Mouse (Mus musculus): ENCODE measurements at regions not wholly inside any gene's neighbourhood (a gene's known extent, or its start where the extent isn't known, plus 50 kb on each side); places are given as distances from the start of the nearest gene placed in this dataset.
"Not testable (repeated sequence)": the region's sequence is repeated elsewhere in the genome, so short reads cannot be mapped to it uniquely, and the experiment has no call there.

- 65% methylated on average over 16 of the region's 16 CpGs for WGBS (ENCODE audit: insufficient replicate concordance)
- no peaks in the 10 kb centered on the region for H3K27me3 ChIP-seq (ENCODE audit: control insufficient read depth, insufficient read depth, low read length)
- H3K27ac ChIP-seq: no peak overlapping the region
- H3K4me2 ChIP-seq (ENCODE audit: low read depth): no peak overlapping the region
- H3K4me3 ChIP-seq (ENCODE audit: insufficient read depth in 1 of 2, low read depth in 2 of 2, low read length in 2 of 2): no peak overlapping the region
- DNase-seq (ENCODE audit: low read depth in 3 of 3, low spot score in 3 of 3) (no peak), ATAC-seq (ENCODE audit: insufficient read depth) (no peak)
- TF ChIP-seq EP300 (IDR thresholded peaks at IDR 0.05; ENCODE audit: low read depth) (no peak), CTCF (IDR thresholded peaks at IDR 0.05; ENCODE audit: low read depth) (no peak)
- H3K9ac ChIP-seq (replicated peaks): no peak overlapping the region
- no peaks in the 10 kb centered on the region for H3K9me3 ChIP-seq (ENCODE audit: control insufficient read depth, low read length)
- H3K36me3 ChIP-seq (replicated peaks; ENCODE audit: control insufficient read depth, insufficient read depth, low read depth): no peaks in the 10 kb centered on the region
- no peaks in the 10 kb centered on the region for H3K4me1 ChIP-seq (replicated peaks; ENCODE audit: control insufficient read depth in 2 of 2, insufficient read depth in 2 of 2, low read length in 1 of 2)
Observed at GRCm38 (mm10) chr12:117379103-117379850, 137.0 kb upstream of the Rapgef5 start.

DNA sequence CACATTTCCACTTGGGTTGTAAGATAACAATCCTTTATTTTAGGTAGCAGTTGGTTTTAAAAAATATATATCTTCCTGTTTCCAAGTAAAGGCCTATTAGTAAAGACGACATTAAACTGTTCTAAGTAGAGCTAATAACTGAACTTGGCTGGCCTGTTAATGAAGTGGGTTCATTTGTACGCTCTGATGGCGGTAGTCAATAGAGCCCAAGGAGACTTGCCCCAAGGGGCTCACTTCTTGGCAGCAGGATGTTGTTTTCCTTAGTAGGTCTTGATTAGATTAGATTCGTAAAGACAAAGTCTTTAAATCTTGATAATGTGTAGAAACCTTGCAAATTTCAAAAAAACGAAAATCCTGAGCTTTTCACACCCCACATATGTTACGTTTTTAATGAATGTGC is 135.4 kb upstream of the Rapgef5 start:
- Histone ChIP-seq H3K9me3 (ENCODE audit: control insufficient read depth, low read length) (no peaks in the 10 kb centered on the region), H3K4me1 (replicated peaks; ENCODE audit: control insufficient read depth in 2 of 2, insufficient read depth in 2 of 2, low read length in 1 of 2) (no peaks in the 10 kb centered on the region), H3K4me2 (ENCODE audit: low read depth) (no peak overlapping the region), H3K9ac (replicated peaks) (no peak overlapping the region), H3K36me3 (replicated peaks; ENCODE audit: control insufficient read depth, insufficient read depth, low read depth) (no peaks in the 10 kb centered on the region), H3K27me3 (ENCODE audit: control insufficient read depth, insufficient read depth, low read length) (no peaks in the 10 kb centered on the region), H3K4me3 (ENCODE audit: insufficient read depth in 1 of 2, low read depth in 2 of 2, low read length in 2 of 2) (no peak overlapping the region), H3K27ac (no peak overlapping the region)
- no peak for DNase-seq (ENCODE audit: low read depth in 3 of 3, low spot score in 3 of 3)
- WGBS (ENCODE audit: insufficient replicate concordance): 58% methylated on average over 6 of the region's 6 CpGs
- TF ChIP-seq CTCF (IDR thresholded peaks at IDR 0.05; ENCODE audit: low read depth) (no peak), EP300 (IDR thresholded peaks at IDR 0.05; ENCODE audit: low read depth) (no peak)
- no peak for ATAC-seq (ENCODE audit: insufficient read depth)

GRCm38 (mm10) chr12:117382727-117383126 is 133.6 kb upstream of the Rapgef5 start:
- DNase-seq (ENCODE audit: low read depth in 3 of 3, low spot score in 3 of 3); ATAC-seq (ENCODE audit: insufficient read depth); H3K4me3 ChIP-seq (ENCODE audit: insufficient read depth in 1 of 2, low read depth in 2 of 2, low read length in 2 of 2); H3K27ac ChIP-seq; H3K4me2 ChIP-seq (ENCODE audit: low read depth); H3K9me3 ChIP-seq (ENCODE audit: control insufficient read depth, low read length); H3K9ac ChIP-seq (replicated peaks); H3K36me3 ChIP-seq (replicated peaks; ENCODE audit: control insufficient read depth, insufficient read depth, low read depth); H3K4me1 ChIP-seq (replicated peaks; ENCODE audit: control insufficient read depth in 2 of 2, insufficient read depth in 2 of 2, low read length in 1 of 2); H3K27me3 ChIP-seq (ENCODE audit: control insufficient read depth, insufficient read depth, low read length): not testable (repeated sequence)
- WGBS (ENCODE audit: insufficient replicate concordance): 60% methylated on average over 1 of the region's 4 CpGs

GRCm38 (mm10) chr12:117385072-117385666 is 131.1 kb upstream of the Rapgef5 start:
- DNase-seq (ENCODE audit: low read depth in 3 of 3, low spot score in 3 of 3) (peak; percentile 41 to 59 (median 49)), ATAC-seq (ENCODE audit: insufficient read depth) (no peak)
- no peaks in the 10 kb centered on the region for H3K27me3 ChIP-seq (ENCODE audit: control insufficient read depth, insufficient read depth, low read length)
- peak; percentile 86 for TF ChIP-seq CTCF (IDR thresholded peaks at IDR 0.05; ENCODE audit: low read depth)
- no peak for TF ChIP-seq EP300 (IDR thresholded peaks at IDR 0.05; ENCODE audit: low read depth)
- H3K27ac ChIP-seq: no peak overlapping the region
- H3K9ac ChIP-seq (replicated peaks): no peak overlapping the region
- H3K4me2 ChIP-seq (ENCODE audit: low read depth): no peak overlapping the region
- H3K36me3 ChIP-seq (replicated peaks; ENCODE audit: control insufficient read depth, insufficient read depth, low read depth): no peaks in the 10 kb centered on the region
- H3K9me3 ChIP-seq (ENCODE audit: control insufficient read depth, low read length): no peaks in the 10 kb centered on the region
- H3K4me1 ChIP-seq (replicated peaks; ENCODE audit: control insufficient read depth in 2 of 2, insufficient read depth in 2 of 2, low read length in 1 of 2): peaks cover 0 to 2% of the 10 kb centered on the region in 2 experiments; a peak in 1 of 4 replicates
- H3K4me3 ChIP-seq (ENCODE audit: insufficient read depth in 1 of 2, low read depth in 2 of 2, low read length in 2 of 2): no peak overlapping the region
- WGBS (ENCODE audit: insufficient replicate concordance): 11% methylated on average over 6 of the region's 6 CpGs

DNA sequence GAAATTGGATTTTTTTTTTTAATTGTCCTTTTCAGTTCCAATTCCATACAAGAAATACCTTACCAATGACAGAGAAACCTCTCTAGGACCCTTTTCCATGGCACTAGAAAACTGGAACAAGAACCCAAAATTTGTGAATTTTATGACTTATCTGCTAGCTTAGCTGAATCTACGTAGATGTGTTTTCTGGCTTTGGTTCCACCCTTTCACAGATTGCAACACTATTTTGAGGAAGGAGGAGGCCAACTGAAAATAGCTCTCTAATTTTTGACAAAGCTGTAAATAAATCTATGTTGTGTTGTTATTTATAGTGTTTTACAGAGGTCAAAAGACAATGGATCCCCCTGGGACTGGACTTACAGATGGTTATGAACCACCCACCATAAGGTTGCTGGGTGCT is 130.6 kb upstream of the Rapgef5 start:
- Histone ChIP-seq H3K4me3 (ENCODE audit: insufficient read depth in 1 of 2, low read depth in 2 of 2, low read length in 2 of 2) (no peak overlapping the region), H3K36me3 (replicated peaks; ENCODE audit: control insufficient read depth, insufficient read depth, low read depth) (no peaks in the 10 kb centered on the region), H3K9me3 (ENCODE audit: control insufficient read depth, low read length) (no peaks in the 10 kb centered on the region), H3K27me3 (ENCODE audit: control insufficient read depth, insufficient read depth, low read length) (no peaks in the 10 kb centered on the region), H3K4me2 (ENCODE audit: low read depth) (no peak overlapping the region), H3K27ac (no peak overlapping the region), H3K9ac (replicated peaks) (no peak overlapping the region), H3K4me1 (replicated peaks; ENCODE audit: control insufficient read depth in 2 of 2, insufficient read depth in 2 of 2, low read length in 1 of 2) (peaks cover 0 to 2% of the 10 kb centered on the region in 2 experiments; a peak in 1 of 4 replicates)
- no peak for ATAC-seq (ENCODE audit: insufficient read depth)
- WGBS (ENCODE audit: insufficient replicate concordance): 36% methylated on average over 1 of the region's 1 CpGs
- TF ChIP-seq CTCF (IDR thresholded peaks at IDR 0.05; ENCODE audit: low read depth) (no peak), EP300 (IDR thresholded peaks at IDR 0.05; ENCODE audit: low read depth) (no peak)
- DNase-seq (ENCODE audit: low read depth in 3 of 3, low spot score in 3 of 3): no peak
